Mouse (Mus musculus) gastrocnemius, adult 2 months (tissue): ENCODE results near the gene Amz2. TPM values are rescaled to one million over a fixed set of nuclear protein-coding genes. Genes with fewer than 3 reads are reported as not detected.

ENCODE experiments used
- DNase-seq: peaks from one replicate; pipeline ENCODE4 v3.0.0; 2022
- H3K27ac ChIP-seq: fragments of 200-600 bp; 2 replicates; pipeline ENCODE4 v1.8.1; 2022; ENCODE audit warnings: mild to moderate bottlenecking
- H3K4me3 ChIP-seq: fragments of 200-600 bp; 2 replicates; pipeline ENCODE4 v1.8.1; 2022; ENCODE audit warnings: mild to moderate bottlenecking, moderate library complexity
- CTCF ChIP-seq: fragments of 200-600 bp; IDR thresholded peaks from 2 replicates; pipeline ENCODE4 v1.8.1; 2022; ENCODE audit warnings: antibody characterized with exemption, mild to moderate bottlenecking, moderate library complexity
- intact Hi-C: fragments of 180-260 bp; cut with DNase I; formaldehyde crosslinking; loops from one replicate; pipeline ENCODE4 v1.15.1; 2025
- long read RNA-seq, 2 experiments: library from polyadenylated mRNA; stranded (forward); transcript quantifications; one replicate each; pipeline ENCODE4 v2.0.0; 2021
- total RNA-seq, 2 experiments: library from RNA; stranded (reverse); gene quantifications; 2 replicates each; pipeline ENCODE4 v1.2.3; 2021

The Amz2 gene
- total RNA-seq, result 10 to 100 TPM; 70.4 to 71.7 TPM
- long read RNA-seq, experiment 1, transcript Amz2-202 (9 exons, 2,816 nt), result major isoform, 50 of 62 reads
- long read RNA-seq, experiment 1, partial matches to known transcripts, result 1 of 62 reads
- long read RNA-seq, experiment 1, other reads (novel, unspliced or antisense), result 9 of 62 reads
- long read RNA-seq, experiment 2, transcript Amz2-202 (9 exons, 2,816 nt), result major isoform, 53 of 68 reads
- long read RNA-seq, experiment 2, partial matches to known transcripts, result 1 of 68 reads
- long read RNA-seq, experiment 2, other reads (novel, unspliced or antisense), result 9 of 68 reads

DNA sequence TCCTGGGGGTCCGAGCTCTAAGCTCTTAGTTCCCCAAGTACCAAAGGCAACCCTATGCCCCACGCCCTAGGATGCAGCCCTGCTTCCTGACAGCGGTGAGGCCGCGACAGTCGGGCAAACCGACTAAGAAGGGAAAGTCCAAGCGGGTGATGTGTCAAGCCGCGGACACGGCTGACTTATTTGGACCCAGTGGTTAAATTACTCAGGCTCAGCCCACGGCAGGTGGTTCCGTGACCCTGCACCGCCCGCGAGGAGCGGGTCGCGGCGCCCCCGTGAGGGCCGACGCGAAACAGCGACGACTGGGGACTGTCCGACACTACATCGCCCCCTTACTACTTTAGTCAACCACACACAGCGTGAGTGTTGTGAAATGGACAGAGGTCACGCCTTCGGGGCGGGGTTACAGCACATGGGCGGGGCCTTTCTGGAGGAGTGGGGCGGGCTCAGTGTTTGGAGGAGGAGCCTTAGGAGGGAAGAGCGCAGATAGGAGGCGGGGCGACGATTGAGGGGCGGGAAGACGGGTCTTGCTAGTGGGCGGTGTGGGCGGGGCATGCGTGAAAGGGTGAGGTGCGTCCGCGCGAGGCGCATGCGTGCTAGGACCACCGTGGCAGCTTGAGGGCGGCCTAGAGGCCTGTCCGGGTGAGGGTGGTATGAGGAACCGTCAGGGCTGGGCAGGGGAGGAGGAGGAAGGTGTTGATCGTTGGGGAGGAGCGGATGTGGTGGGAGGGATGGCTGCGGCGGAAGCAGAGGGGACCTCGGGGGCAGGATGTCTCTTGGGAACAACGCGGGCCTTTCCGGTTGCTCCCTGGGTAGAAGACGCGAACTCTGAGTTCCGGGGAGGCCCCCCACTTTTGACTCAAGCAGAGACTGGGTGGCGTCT lies at the start of gene Amz2:
Gene Amz2, plus strand, starts transcription at position 555 of the 880 bp plus-strand sequence.
- DNase-seq, result peak; percentile 99
- Histone ChIP-seq H3K27ac (peak within 1 kb of the TSS; percentile 89), H3K4me3 (peak within 1 kb of the TSS; percentile 87)
- peak; percentile 91 for TF ChIP-seq CTCF
- intact Hi-C loops, result loop anchor here (1.0 to 2.0 kb wide), 3 partner anchors 55 to 94 kb away; partner anchors contain the start of gene Gna13

DNA sequence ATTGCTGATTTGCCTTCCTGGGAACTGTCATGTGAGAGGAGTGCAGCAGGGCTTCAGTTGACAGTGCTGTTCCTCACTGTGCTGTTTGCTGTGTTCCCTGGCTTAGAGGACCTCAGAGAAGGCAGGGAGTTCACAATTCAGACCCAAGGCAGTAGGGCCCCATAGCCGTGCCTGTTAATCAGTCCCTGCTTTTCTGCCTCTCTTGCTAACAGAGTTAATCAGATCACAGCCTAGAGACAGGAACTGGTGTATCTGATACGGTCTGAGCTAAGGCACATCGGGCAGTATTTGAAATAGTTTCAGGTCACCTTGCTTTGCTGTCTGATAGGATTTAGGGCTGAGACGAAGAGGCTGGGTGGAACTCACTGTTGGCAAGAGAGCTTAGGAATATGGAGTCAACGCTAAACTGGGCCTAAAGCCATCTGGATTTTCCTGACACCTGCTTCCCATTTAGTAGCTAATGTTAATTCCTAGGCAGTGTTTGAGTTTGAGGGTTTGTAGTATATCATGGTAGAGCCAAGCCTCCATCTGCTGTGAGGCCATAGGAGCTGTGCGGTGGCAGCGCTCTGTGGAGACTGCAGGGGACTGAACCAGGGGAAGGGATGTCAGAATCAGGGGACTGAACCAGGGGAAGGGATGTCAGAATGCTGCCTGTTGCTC lies 49.1 kb upstream of the Amz2 start:
- peak; percentile 25 for DNase-seq
- no peak for TF ChIP-seq CTCF
- H3K4me3 ChIP-seq, result no peak overlapping the region
- intact Hi-C loops, result no loop called here
- H3K27ac ChIP-seq, result peak overlapping the region; percentile 76

GRCm38 (mm10) chr11:109377477-109377876 lies 48.3 kb upstream of the Amz2 start:
- no peak for DNase-seq
- intact Hi-C loops, result no loop called here
- TF ChIP-seq CTCF, result no peak
- Histone ChIP-seq H3K4me3 (no peak overlapping the region), H3K27ac (no peak overlapping the region)

DNA sequence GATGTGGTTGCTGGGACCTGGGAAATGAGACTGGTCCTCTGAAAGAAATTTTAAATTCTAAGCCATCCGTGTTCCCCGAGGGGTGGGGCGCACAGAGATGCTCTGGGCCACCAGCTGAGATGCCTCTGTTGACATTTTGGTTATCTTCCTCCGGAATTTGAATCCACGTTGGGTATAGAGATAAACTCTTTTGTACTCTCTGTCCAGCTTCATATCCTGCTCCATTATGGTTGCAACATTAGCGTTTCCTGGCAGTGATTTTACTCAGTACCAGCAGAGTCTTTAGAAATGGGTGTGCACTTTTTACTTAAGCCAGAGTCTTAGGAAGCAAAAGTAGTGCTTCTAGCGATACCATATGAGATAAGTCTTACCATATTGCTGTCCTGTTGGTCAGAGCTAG lies 47.7 kb upstream of the Amz2 start:
- intact Hi-C loops, result no loop called here

DNA sequence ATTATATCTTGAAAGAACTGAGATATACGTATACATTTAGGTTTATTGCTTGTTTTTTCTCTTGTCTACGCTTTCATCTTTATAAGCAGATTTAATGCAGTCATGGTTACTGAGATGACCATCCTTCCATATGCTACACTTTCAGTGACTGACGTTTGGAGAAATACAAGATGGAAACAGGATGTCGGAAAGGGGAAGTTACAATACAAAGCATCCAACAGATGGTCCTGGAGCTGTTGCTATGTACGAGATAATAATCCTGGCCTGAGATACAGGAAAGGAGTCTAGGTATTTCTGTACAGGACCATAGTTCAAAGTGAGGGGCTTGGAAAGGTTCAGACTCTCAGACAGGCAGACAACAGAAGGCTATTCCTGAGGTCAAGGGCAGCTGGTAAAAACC lies 45.1 kb upstream of the Amz2 start:
- no peak for TF ChIP-seq CTCF
- intact Hi-C loops, result no loop called here
- H3K27ac ChIP-seq, result no peak overlapping the region; the same call in 1 of the 2 replicates

More for the DNA sequence above, 47.7 kb upstream of the Amz2 start:
- DNase-seq, result no peak
- TF ChIP-seq CTCF, result no peak
- Histone ChIP-seq H3K27ac (peak overlapping the region; percentile 12; the same call in 1 of the 2 replicates), H3K4me3 (no peak overlapping the region)

DNA sequence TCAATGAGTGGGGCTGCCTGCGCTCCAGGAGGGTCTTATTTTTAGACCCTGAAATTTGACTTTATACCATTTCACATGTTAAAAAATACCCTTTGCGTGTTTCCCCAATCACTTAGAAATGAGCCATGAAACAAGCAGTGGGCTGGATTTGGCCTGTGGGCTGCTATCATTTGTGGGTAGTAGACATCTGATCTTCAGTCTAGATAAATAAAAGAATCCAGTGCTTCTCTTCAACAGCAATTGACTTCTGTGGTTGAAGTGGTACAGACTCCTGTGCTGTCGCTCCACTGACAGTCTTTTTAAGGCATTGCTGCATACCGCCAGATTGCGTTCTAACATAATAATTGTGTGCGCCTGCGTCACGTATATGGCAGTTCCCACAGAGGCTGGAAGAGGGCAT lies 40.5 kb upstream of the Amz2 start:
- Histone ChIP-seq H3K4me3 (no peak overlapping the region), H3K27ac (no peak overlapping the region)
- intact Hi-C loops, result no loop called here
- no peak for TF ChIP-seq CTCF
- DNase-seq, result no peak

More for the DNA sequence above, 45.1 kb upstream of the Amz2 start:
- H3K4me3 ChIP-seq, result no peak overlapping the region
- no peak for DNase-seq

DNA sequence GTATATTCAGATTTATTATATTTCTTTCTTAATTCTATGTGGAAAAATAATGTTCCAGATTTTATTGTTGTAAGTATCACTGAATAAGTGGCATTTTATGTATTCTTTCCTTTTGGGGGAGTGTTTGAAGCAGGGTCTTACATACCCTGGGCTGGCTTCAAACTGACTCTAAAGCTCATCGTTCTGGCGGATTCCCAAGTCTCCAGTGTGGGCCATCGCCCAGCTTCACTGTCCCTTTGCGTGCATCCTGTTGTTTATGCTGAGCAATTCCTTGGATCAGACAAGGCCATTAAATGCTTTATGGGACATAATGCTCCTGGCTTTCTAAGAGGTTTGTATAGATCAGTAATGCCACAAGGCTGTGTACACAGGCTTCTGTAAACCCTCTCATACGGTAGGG lies 36.7 kb upstream of the Amz2 start:
- no peak overlapping the region for H3K27ac ChIP-seq
- intact Hi-C loops, result no loop called here
- DNase-seq, result no peak
- no peak overlapping the region for H3K4me3 ChIP-seq
- no peak for TF ChIP-seq CTCF

GRCm38 (mm10) chr11:109391200-109391599 lies 34.5 kb upstream of the Amz2 start:
- TF ChIP-seq CTCF, result no peak
- Histone ChIP-seq H3K27ac (peak overlapping the region; percentile 68; the same call in 1 of the 2 replicates), H3K4me3 (no peak overlapping the region)
- DNase-seq, result no peak
- intact Hi-C loops, result no loop called here

- no peak for DNase-seq
- intact Hi-C loops, result no loop called here
- no peak for TF ChIP-seq CTCF
- Histone ChIP-seq H3K27ac (peak overlapping the region; percentile 68), H3K4me3 (no peak overlapping the region)
These were observed 34.0 kb upstream of the Amz2 start for GRCm38 (mm10) chr11:109391760-109392159.

DNA sequence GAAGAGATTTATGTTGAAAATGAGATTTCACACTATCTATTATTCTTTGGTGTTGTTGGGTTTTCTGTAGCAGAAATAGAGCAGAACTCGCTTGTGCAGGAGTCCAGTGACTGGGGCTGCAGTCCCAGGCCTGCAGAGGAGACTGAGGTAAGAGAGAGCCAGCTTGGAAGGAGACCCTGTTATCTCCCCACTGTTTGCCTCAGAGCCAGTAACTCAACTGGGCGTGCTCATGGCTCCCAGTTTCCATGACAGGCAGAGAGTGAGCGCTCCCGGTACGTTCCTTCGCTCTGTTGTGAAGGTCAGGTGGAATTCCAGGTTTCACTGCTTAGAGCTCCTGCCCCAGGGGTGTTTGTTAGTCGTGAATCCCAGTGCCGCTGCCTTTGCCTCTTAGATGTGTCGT lies 33.1 kb upstream of the Amz2 start:
- no peak overlapping the region for H3K4me3 ChIP-seq
- intact Hi-C loops, result no loop called here
- H3K27ac ChIP-seq, result peak overlapping the region; percentile 68; the same call in 1 of the 2 replicates
- TF ChIP-seq CTCF, result no peak
- DNase-seq, result no peak

DNA sequence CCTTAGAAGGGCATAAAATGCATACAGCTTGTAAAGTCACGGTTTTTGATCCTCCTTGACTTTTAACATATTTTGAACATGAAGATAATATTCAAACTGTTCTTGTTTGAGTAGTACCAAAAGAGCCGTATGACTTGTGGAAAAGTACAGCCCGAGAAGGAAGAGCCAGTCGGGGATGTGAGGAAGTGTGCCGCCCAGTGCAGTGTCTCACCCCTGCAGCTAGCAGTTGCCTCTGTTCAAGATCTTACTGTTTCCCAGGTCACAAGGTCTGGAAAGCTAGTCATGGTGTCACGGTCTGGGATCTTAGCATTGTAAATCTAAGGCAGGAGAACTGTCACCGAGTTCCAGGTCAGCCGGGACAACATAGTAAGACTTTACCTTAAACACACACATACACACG lies 31.0 kb upstream of the Amz2 start:
- H3K4me3 ChIP-seq, result no peak overlapping the region
- no peak for TF ChIP-seq CTCF
- peak overlapping the region; percentile 28; the same call in 1 of the 2 replicates for H3K27ac ChIP-seq
- DNase-seq, result no peak
- intact Hi-C loops, result no loop called here

DNA sequence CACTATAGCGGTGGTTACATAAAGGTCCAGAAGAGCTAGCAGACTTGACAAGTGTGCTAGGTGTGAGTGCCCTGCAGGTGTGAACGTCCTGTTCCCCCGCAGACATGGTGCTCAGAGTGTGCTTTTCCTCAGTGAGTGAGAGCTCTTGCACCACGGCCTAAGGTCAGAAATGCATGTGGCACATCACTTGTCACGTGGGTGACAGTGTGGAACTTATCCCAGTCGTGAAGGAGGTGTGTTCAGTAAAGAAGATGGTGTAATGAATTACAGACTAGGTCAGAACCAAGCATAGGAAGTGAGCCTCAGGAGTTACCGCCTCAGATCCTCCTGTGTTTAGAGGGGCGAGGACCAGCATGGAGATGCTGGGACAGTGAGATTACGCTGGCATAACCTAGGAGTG lies 30.5 kb upstream of the Amz2 start:
- intact Hi-C loops, result no loop called here
- peak overlapping the region; percentile 28; the same call in 1 of the 2 replicates for H3K27ac ChIP-seq
- TF ChIP-seq CTCF, result no peak
- DNase-seq, result no peak
- H3K4me3 ChIP-seq, result no peak overlapping the region
